Mouse (Mus musculus): ENCODE results near the gene Olfr124. TPM values are rescaled to one million over a fixed set of nuclear protein-coding genes. Genes with fewer than 3 reads are reported as not detected.

The Olfr124 gene
- not detected for total RNA-seq (2021)

DNA sequence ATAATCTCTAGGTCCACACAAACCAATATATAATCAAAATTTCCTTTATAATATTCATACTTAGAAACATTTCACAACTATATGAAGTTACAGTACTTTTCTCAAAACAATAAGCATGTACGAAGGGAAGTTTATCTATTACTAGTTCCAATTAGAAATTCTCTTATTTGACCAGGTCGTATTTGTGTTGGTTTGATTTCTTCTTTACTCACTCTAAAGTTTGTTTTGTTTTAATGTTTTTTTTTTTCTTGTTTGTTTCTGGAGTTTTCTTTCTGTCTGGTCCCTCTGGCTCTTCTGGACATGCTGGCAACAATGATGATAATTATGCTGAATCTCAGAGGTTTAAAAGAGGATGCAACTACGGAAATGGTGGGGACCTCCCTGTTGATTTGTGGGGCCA is at the start of gene Olfr124:
Gene Olfr124, plus strand, starts transcription at position 301 of the 400 bp plus-strand sequence.
- DNase-seq (ENCODE audit: extremely low spot score in 1 of 2, low spot score in 1 of 2), result no peak

DNA sequence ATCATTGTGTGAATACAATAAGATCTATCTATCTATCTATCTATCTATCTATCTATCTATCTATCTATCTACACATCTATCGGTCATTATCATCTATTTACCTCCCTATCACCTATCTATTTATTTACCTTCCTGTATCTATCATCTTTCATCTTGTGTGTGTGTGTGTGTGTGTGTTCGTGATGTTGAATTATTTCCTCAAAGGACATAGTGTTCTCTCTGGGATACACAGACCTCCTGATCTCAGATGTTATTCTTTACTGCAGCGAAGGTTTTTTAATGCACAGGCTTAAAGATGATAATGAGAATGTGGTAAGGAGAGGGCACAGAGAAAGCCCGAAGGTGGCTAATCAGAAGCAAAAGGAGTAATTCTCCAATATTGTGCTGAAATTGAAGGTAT is 31.4 kb upstream of the Olfr124 start, which contains the start of gene Olfr122:
Gene Olfr122, plus strand, starts transcription at position 301 of the 400 bp plus-strand sequence.
- no peak for DNase-seq (ENCODE audit: extremely low spot score in 1 of 2, low spot score in 1 of 2)

DNA sequence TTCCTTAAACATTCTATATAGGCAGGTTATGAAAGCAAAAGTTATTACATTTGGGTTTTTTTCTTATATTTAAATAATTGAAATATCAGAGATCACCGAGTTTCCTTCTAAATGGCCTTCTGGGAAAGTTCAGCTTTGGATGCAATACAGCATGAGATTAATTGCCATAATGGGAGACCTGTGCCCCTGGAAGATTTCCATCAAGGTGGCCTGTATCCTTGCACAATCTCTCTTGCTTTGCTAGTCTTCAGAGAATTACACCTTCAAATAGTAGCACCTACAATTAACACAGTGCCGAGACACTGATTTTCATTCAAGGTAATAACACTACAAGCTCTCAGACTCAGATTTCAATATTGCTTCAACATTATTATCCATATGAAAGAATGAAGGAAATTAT is 6.5 kb upstream of the Olfr124 start, which contains the start of gene Olfr123:
Gene Olfr123, plus strand, starts transcription at position 301 of the 400 bp plus-strand sequence.
- DNase-seq (ENCODE audit: extremely low spot score in 1 of 2, low spot score in 1 of 2), result no peak

DNA sequence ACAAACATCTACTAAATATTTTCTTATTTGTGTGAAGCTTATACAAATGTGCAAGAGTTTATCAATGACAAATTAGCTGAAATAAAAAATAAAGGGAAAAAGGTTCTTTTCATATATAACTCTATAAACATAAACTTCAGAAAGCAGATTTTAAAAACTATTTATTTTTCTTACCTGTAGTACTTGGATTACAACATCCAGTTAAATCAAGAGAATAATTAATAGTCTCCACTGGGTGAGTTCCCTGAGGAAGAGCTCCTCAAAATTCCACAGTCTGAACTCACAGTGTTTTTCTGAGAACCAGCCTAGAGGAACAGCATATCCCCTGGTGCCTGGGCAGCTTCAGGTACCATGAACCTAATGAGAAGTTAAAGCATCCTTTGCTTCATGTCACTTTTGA is 33.0 kb downstream of the Olfr124 start, which contains the start of gene Olfr125:
Gene Olfr125, plus strand, starts transcription at position 301 of the 400 bp plus-strand sequence.
- DNase-seq (ENCODE audit: extremely low spot score in 1 of 2, low spot score in 1 of 2), result no peak

DNA sequence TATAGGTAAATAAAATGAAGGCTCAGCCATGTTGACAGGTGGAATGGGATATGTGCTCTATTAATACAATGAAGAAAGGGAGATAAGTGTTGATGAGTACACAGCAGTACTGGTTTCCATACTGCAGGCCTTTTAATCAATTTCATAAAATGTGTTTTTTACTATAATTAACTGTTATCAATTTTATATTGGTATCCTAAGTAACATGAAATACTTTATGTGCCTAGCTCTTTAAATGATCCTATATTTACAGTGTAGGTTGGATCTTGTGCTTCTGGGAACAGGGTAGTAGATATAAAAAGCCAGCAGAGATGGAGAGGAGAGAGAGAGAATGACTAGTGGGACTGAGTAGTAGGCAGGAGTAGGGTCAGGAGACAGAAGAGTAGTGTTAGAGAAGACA is 47.5 kb downstream of the Olfr124 start, which contains the start of gene Olfr126:
Gene Olfr126, plus strand, starts transcription at position 301 of the 400 bp plus-strand sequence.
- no peak for DNase-seq (ENCODE audit: extremely low spot score in 1 of 2, low spot score in 1 of 2)

Other genes starting within 250 kb of the Olfr124 start
- gene Olfr112, start 230.4 kb upstream of the Olfr124 start, total RNA-seq (2021), result not detected
- not detected for gene Olfr113, start 222.2 kb upstream of the Olfr124 start, total RNA-seq (2021)
- gene Olfr114, start 207.1 kb upstream of the Olfr124 start, total RNA-seq (2021), result not detected
- not detected for gene Olfr115, start 172.8 kb upstream of the Olfr124 start, total RNA-seq (2021)
- gene Olfr116, start 172.7 kb upstream of the Olfr124 start, total RNA-seq (2021), result not detected
- not detected for gene Olfr117, start 136.1 kb upstream of the Olfr124 start, total RNA-seq (2021)
- gene Olfr118, start 132.9 kb upstream of the Olfr124 start, total RNA-seq (2021), result not detected
- not detected for gene Olfr119, start 103.3 kb upstream of the Olfr124 start, total RNA-seq (2021)
- gene Olfr120, start 78.1 kb upstream of the Olfr124 start, total RNA-seq (2021), result not detected
- gene Olfr121, start 51.0 kb upstream of the Olfr124 start, total RNA-seq (2021), result not detected
- not detected for gene Olfr122, start 31.3 kb upstream of the Olfr124 start, total RNA-seq (2021)
- gene Olfr123, start 6.4 kb upstream of the Olfr124 start, total RNA-seq (2021), result not detected
- not detected for gene Olfr125, start 33.1 kb downstream of the Olfr124 start, total RNA-seq (2021)
- gene Olfr126, start 47.6 kb downstream of the Olfr124 start, total RNA-seq (2021), result not detected
- not detected for gene Olfr127, start 100.5 kb downstream of the Olfr124 start, total RNA-seq (2021)
- not detected for gene Olfr128, start 120.7 kb downstream of the Olfr124 start, total RNA-seq (2021)
- not detected for gene Olfr761, start 153.2 kb downstream of the Olfr124 start, total RNA-seq (2021)